Mouse (Mus musculus) thymus, postnatal 36 days (tissue): ENCODE measurements at regions not wholly inside any gene's neighbourhood (a gene's known extent, or its start where the extent isn't known, plus 50 kb on each side); places are given as distances from the start of the nearest gene placed in this dataset.
A peak's percentile ranks its signal among the peaks of the same experiment; 100 is the strongest.

Source experiments
- DNase-seq, 2 experiments: peaks; one replicate each; pipeline ENCODE4 v3.0.0; 2022; ENCODE audit warnings: mixed read lengths in 2 of 2

DNA sequence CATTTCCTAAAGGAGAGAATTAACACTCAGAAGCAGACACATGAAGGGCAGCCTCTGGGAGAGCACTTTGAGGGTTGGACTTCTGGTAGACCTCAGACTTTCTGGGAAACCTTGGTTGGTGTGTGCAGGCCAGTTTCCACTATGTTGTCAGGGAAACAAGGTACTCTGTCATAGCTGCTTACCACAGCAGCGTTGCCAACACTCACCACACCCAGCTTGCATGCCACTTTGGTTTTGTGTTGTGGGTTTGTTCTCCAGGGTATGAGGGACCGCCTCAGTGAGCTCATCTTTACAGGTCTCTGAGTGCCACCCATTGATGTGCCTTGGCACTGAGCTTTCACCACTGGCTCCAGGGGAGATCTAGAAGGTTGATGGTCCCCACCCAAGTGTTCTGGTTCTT, 62.8 kb upstream of the Ywhaq start:
- peak; percentile 3 to 9 for DNase-seq

DNA sequence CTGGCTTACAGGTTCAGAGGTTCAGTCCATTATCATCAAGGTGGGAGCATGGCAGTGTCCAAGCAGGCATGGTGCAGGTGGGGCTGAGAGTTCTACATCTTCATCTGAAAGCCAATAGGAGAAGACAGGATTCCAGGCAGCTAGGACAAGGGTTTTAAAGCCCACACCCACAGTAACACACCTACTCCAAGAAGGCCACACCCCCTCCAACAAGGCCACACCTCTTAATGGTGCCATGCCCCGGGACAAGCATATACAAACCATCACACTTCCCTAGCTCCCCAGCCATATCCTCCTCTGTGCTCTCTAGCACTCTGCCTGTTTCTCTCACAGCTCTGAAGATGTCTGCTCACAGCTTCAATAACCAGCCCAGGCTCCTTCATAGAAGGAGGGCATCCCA, 61.8 kb upstream of the Ywhaq start:
- no peak for DNase-seq

DNA sequence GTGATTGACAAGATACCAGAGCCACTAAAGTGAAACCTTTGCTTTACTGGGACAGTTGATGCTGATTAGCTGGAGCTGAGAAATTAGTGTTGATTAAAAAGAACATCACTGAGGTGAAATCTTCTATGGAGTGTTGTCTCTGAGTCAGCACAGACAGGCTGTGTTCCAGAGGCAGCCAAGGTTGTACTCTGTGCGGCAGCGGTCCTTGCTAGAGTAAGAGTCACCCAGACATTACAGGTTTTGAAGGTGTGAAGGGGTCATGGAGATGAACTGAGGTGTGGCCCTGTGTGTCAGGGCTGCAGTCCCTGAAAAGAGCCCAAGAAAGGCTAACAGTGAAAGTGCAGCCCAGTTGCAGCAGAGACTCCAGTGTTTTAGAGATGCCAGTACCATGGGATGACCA, 59.1 kb upstream of the Ywhaq start:
- no peak for DNase-seq

DNA sequence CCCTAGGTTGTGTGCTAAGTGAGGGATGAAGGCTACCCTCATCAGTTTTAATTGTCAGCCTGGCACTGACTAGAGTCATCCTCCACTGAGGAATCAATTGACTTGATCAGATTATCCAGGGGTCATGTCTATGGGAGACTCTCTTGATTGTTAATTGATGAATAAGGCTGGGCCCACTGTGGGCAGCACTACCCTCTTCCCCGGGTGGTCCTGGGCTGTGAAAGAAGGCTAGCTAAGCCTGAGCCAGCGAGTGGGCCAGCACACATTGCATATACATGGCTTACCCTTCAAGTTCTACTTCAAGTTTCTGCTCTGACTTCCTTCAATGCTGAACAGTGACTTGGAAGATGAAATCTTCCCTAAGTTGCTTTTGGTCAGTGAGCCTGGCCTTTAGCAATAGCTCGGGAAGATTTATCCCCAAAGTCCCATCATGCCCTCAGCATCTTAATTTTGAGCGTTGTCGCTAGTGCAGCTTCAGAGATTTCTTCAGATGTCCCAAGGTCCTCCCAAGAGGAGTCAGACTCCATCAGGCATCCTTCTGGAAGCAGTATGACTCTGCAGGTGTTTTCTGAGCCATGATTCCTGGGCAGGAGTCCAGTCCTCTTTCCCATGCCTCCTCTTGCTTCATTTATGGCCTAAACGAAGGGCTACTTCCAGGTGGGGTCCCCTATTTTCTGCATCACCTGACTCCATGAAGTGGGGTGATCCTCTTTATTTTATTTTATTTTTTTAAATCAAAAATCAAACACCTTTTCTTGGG, 55.7 kb upstream of the Ywhaq start:
- no peak for DNase-seq

DNA sequence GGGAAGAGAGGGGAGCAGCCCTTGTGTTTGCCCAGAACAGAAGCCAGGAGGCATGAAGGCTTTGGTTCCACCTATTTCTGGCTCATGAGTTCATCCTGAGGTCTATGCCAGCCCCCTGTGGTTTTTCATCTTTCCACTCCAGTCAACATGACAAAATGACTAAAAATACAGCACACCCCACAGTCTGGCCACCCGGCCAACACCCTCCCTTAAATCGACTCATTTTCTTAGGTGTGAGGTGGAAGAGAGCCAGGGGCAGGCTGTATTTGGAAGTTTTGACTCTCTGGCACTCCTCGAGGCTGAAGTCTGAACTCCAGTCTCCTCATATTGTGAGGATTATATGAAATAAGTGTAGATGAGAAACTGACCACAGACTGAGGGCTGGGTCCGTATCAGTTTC, 55.0 kb upstream of the Ywhaq start:
- DNase-seq: no peak

DNA sequence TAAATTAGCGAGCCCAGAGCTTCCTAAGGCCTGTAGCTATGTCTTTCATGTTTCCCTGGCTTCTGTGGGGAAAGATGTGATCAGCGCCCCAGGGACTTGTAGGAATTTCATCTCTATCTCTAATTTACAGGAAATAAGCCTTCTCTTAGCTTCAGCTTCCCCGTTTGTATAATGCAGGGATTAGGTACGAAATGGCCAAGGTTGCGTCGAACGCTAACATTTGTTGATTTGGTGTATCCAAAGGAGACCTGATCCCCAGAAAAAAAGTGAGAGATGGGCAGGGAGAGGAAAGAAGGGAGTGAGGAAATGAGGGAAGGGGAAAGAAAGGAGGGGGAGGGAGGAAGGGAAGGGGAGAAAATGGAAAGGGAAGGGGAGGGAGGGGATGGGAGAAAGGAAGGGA, 54.5 kb upstream of the Ywhaq start:
- DNase-seq: no peak

DNA sequence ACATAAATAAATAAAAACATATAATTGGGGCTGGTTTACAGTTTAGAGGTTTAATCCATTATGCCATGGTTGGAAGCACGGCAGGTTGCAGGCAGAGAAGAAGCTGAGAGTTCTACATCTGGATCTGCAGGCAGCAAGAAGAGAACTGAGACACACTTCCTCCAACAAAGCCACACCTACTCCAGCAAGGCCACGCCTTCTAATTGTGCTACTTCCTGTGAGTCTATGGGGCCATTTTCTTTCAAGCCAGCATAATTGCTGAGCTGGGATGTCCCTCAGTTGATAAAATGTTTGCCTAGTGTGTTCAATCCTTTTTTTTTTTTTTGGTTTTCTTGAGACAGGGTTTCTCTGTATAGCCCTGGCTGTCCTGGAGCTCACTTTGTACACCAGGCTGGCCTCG, 52.8 kb upstream of the Ywhaq start:
- no peak for DNase-seq
